Mouse (Mus musculus) kidney, adult 2 months (tissue): ENCODE measurements at regions not wholly inside any gene's neighbourhood (a gene's known extent, or its start where the extent isn't known, plus 50 kb on each side); places are given as distances from the start of the nearest gene placed in this dataset.

Source experiments
- CTCF ChIP-seq: fragments of 200-500 bp; conservative IDR thresholded peaks from 2 replicates; pipeline ENCODE4 v1.5.1; 2011; ENCODE audit warnings: low read depth, mild to moderate bottlenecking, control low read depth, low read length, moderate library complexity, mixed read lengths; ENCODE audit not compliant: insufficient read depth, insufficient read length
- POLR2A ChIP-seq: fragments of 200-500 bp; IDR thresholded peaks from one replicate; pipeline ENCODE4 v1.6.1; 2011; ENCODE audit warnings: low read depth, low read length, control low read depth

- TF ChIP-seq POLR2A = no peak
- TF ChIP-seq CTCF = no peak
Observed at GRCm38 (mm10) chr11:64754076-64754475, 224.8 kb upstream of the Elac2 start.
